Mouse (Mus musculus): ENCODE data around the gene Ikbke. TPM values are rescaled to one million over a fixed set of nuclear protein-coding genes. Genes with fewer than 3 reads are reported as not detected.

Gene Ikbke
- total and polyA plus RNA-seq, 3 experiments, result 0.17 to 1.1 (median 0.60) TPM

DNA sequence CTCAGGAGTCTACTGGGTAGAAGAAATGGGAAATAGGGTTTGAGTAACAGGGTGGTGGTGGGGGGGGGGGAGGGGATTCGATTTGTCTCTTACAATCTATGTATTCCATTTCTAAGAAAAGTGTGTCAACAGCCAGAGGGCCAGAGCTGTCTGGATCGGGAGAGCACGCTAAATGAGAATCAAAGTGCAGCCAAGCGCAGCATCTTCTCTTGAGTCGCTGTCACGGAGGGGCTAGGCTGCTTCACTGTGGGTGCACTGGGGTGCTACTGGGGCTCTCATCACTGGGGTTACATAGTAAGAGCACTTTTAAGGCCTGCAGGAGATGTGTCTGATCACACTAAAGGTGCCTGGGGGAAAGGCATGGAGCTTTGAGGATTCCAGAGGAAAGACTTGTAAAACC is 70.6 kb downstream of the Ikbke start:
- Histone ChIP-seq H3K27me3 (ENCODE audit: insufficient read depth, low read length) (peaks cover 60% of the 10 kb centered on the region), H3K36me3 (replicated peaks) (no peaks in the 10 kb centered on the region), H3K9me3 (replicated peaks) (no peaks in the 10 kb centered on the region), H3K4me1 (ENCODE audit: insufficient read depth, low read depth, low read length) (peaks cover 3% of the 10 kb centered on the region), H3K4me3 (ENCODE audit: low read depth, low read length) (no peak overlapping the region)
- TF ChIP-seq GATA2 (IDR thresholded peaks at IDR 0.05; ENCODE audit: borderline replicate concordance, low read depth, low read length), result no peak
- no peak for DNase-seq (ENCODE audit: low spot score)
- no peak for ATAC-seq (ENCODE audit: extremely low read depth, insufficient number of reproducible peaks, low FRiP score, poor library complexity, severe bottlenecking)

- no peak for DNase-seq (ENCODE audit: low spot score)
- no peak for ATAC-seq (ENCODE audit: extremely low read depth, insufficient number of reproducible peaks, low FRiP score, poor library complexity, severe bottlenecking)
- no peaks in the 10 kb centered on the region for H3K36me3 ChIP-seq (replicated peaks)
- no peaks in the 10 kb centered on the region for H3K9me3 ChIP-seq (replicated peaks)
- no peak for TF ChIP-seq POLR2AphosphoS5 (IDR thresholded peaks at IDR 0.05; ENCODE audit: insufficient replicate concordance, low read depth, low read length)
- no peak for TF ChIP-seq CTCF (IDR thresholded peaks at IDR 0.05; ENCODE audit: low read depth, low read length)
- TF ChIP-seq TAL1 (conservative IDR thresholded peaks at IDR 0.05; ENCODE audit: low read depth, low read length), result no peak
- TF ChIP-seq GATA2 (IDR thresholded peaks at IDR 0.05; ENCODE audit: borderline replicate concordance, low read depth, low read length), result no peak
- TF ChIP-seq GATA1 (IDR thresholded peaks at IDR 0.05; ENCODE audit: borderline replicate concordance, low read length), result no peak
- peaks cover 3% of the 10 kb centered on the region for H3K4me1 ChIP-seq (ENCODE audit: insufficient read depth, low read depth, low read length)
- H3K27me3 ChIP-seq (ENCODE audit: insufficient read depth, low read length), result peaks cover 63% of the 10 kb centered on the region
- H3K4me3 ChIP-seq (ENCODE audit: low read depth, low read length), result no peak overlapping the region
Observed at GRCm38 (mm10) chr1:131208081-131208480, 71.3 kb downstream of the Ikbke start.

GRCm38 (mm10) chr1:131207531-131207930 is 71.9 kb downstream of the Ikbke start:
- no peaks in the 10 kb centered on the region for H3K9me3 ChIP-seq (replicated peaks)
- DNase-seq (ENCODE audit: low spot score) (peak; percentile 73), ATAC-seq (ENCODE audit: extremely low read depth, insufficient number of reproducible peaks, low FRiP score, poor library complexity, severe bottlenecking) (no peak)
- H3K27me3 ChIP-seq (ENCODE audit: insufficient read depth, low read length), result peaks cover 65% of the 10 kb centered on the region
- TF ChIP-seq GATA1 (IDR thresholded peaks at IDR 0.05; ENCODE audit: borderline replicate concordance, low read length) (no peak), POLR2AphosphoS5 (IDR thresholded peaks at IDR 0.05; ENCODE audit: insufficient replicate concordance, low read depth, low read length) (no peak), TAL1 (conservative IDR thresholded peaks at IDR 0.05; ENCODE audit: low read depth, low read length) (no peak), GATA2 (IDR thresholded peaks at IDR 0.05; ENCODE audit: borderline replicate concordance, low read depth, low read length) (no peak), CTCF (IDR thresholded peaks at IDR 0.05; ENCODE audit: low read depth, low read length) (peak; percentile 52)
- peaks cover 3% of the 10 kb centered on the region for H3K4me1 ChIP-seq (ENCODE audit: insufficient read depth, low read depth, low read length)
- no peak overlapping the region for H3K4me3 ChIP-seq (ENCODE audit: low read depth, low read length)
- H3K36me3 ChIP-seq (replicated peaks), result no peaks in the 10 kb centered on the region

GRCm38 (mm10) chr1:131206342-131206741 is 73.1 kb downstream of the Ikbke start:
- H3K36me3 ChIP-seq (replicated peaks), result no peaks in the 10 kb centered on the region
- no peak for DNase-seq (ENCODE audit: low spot score)
- peaks cover 66% of the 10 kb centered on the region for H3K27me3 ChIP-seq (ENCODE audit: insufficient read depth, low read length)
- H3K9me3 ChIP-seq (replicated peaks), result no peaks in the 10 kb centered on the region
- H3K4me3 ChIP-seq (ENCODE audit: low read depth, low read length), result no peak overlapping the region
- no peak for ATAC-seq (ENCODE audit: extremely low read depth, insufficient number of reproducible peaks, low FRiP score, poor library complexity, severe bottlenecking)
- TF ChIP-seq CTCF (IDR thresholded peaks at IDR 0.05; ENCODE audit: low read depth, low read length), result no peak
- no peak for TF ChIP-seq TAL1 (conservative IDR thresholded peaks at IDR 0.05; ENCODE audit: low read depth, low read length)
- TF ChIP-seq GATA1 (IDR thresholded peaks at IDR 0.05; ENCODE audit: borderline replicate concordance, low read length), result no peak
- TF ChIP-seq POLR2AphosphoS5 (IDR thresholded peaks at IDR 0.05; ENCODE audit: insufficient replicate concordance, low read depth, low read length), result no peak
- TF ChIP-seq GATA2 (IDR thresholded peaks at IDR 0.05; ENCODE audit: borderline replicate concordance, low read depth, low read length), result no peak
- H3K4me1 ChIP-seq (ENCODE audit: insufficient read depth, low read depth, low read length), result peaks cover 3% of the 10 kb centered on the region

DNA sequence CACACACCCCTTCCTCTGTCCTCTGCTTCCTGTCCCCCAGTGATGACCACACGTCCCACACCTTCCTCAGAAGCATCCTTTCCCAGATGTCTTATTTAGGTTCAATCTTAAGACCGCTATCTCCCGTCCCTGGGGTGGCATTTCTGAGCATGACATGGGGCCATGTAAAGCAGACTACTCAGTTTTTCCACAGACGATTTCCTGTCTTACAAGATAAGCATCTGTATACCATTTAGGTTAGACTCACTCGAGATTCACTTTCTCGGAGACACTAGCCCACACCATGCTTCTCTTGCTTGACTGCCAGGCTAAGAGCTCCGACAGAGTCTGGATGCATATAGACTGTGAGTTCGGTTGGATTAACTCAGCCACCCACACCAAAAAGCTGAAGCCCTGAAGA is 74.9 kb downstream of the Ikbke start:
- DNase-seq (ENCODE audit: low spot score), result no peak
- TF ChIP-seq GATA1 (IDR thresholded peaks at IDR 0.05; ENCODE audit: borderline replicate concordance, low read length) (no peak), TAL1 (conservative IDR thresholded peaks at IDR 0.05; ENCODE audit: low read depth, low read length) (no peak), GATA2 (IDR thresholded peaks at IDR 0.05; ENCODE audit: borderline replicate concordance, low read depth, low read length) (no peak), CTCF (IDR thresholded peaks at IDR 0.05; ENCODE audit: low read depth, low read length) (no peak), POLR2AphosphoS5 (IDR thresholded peaks at IDR 0.05; ENCODE audit: insufficient replicate concordance, low read depth, low read length) (no peak)
- Histone ChIP-seq H3K27me3 (ENCODE audit: insufficient read depth, low read length) (peaks cover 74% of the 10 kb centered on the region), H3K4me1 (ENCODE audit: insufficient read depth, low read depth, low read length) (peaks cover 13% of the 10 kb centered on the region), H3K4me3 (ENCODE audit: low read depth, low read length) (no peak overlapping the region), H3K9me3 (replicated peaks) (no peaks in the 10 kb centered on the region), H3K36me3 (replicated peaks) (no peaks in the 10 kb centered on the region)
- no peak for ATAC-seq (ENCODE audit: extremely low read depth, insufficient number of reproducible peaks, low FRiP score, poor library complexity, severe bottlenecking)

Other genes with a start within 250 kb of the Ikbke start
- gene Mapkapk2, start 181.8 kb downstream of the Ikbke start, total RNA-seq (2014; fragmentation: Nextera tagmentation), result 93.4 and 112 TPM in 2 replicates
- 53.1 and 63.8 TPM in 2 replicates for gene Mapkapk2, start 181.8 kb downstream of the Ikbke start, total RNA-seq (2017)
- gene Mapkapk2, start 181.8 kb downstream of the Ikbke start, polyA plus RNA-seq (2012), result 64.3 and 79.4 TPM in 2 replicates
- gene Dyrk3, start 141.3 kb downstream of the Ikbke start, total RNA-seq (2014; fragmentation: Nextera tagmentation), result 52.4 and 59.4 TPM in 2 replicates
- 16.9 and 18.1 TPM in 2 replicates for gene Dyrk3, start 141.3 kb downstream of the Ikbke start, total RNA-seq (2017)
- 21.1 and 21.9 TPM in 2 replicates for gene Dyrk3, start 141.3 kb downstream of the Ikbke start, polyA plus RNA-seq (2012)
- gene Eif2d, start 126.4 kb downstream of the Ikbke start, total RNA-seq (2014; fragmentation: Nextera tagmentation), result 297 and 347 TPM in 2 replicates
- 79.5 and 89.2 TPM in 2 replicates for gene Eif2d, start 126.4 kb downstream of the Ikbke start, total RNA-seq (2017)
- gene Eif2d, start 126.4 kb downstream of the Ikbke start, polyA plus RNA-seq (2012), result 58.0 and 70.5 TPM in 2 replicates
- 0.75 and 1.1 TPM in 2 replicates for gene Rassf5, start 34.3 kb downstream of the Ikbke start, total RNA-seq (2014; fragmentation: Nextera tagmentation)
- gene Rassf5, start 34.3 kb downstream of the Ikbke start, total RNA-seq (2017), result 3.1 and 3.5 TPM in 2 replicates
- gene Rassf5, start 34.3 kb downstream of the Ikbke start, polyA plus RNA-seq (2012), result 0.43 and 0.51 TPM in 2 replicates
- 129 and 135 TPM in 2 replicates for gene Srgap2, start 247.7 kb upstream of the Ikbke start, total RNA-seq (2014; fragmentation: Nextera tagmentation)
- 25.2 and 27.9 TPM in 2 replicates for gene Srgap2, start 247.7 kb upstream of the Ikbke start, total RNA-seq (2017)
- gene Srgap2, start 247.7 kb upstream of the Ikbke start, polyA plus RNA-seq (2012), result 21.0 and 32.5 TPM in 2 replicates
- gene Fam72a, start 248.3 kb upstream of the Ikbke start, total RNA-seq (2014; fragmentation: Nextera tagmentation), result 9.0 and 10.8 TPM in 2 replicates
- 6.2 and 6.5 TPM in 2 replicates for gene Fam72a, start 248.3 kb upstream of the Ikbke start, total RNA-seq (2017)
- gene Fam72a, start 248.3 kb upstream of the Ikbke start, polyA plus RNA-seq (2012), result 2.6 and 3.2 TPM in 2 replicates